9 mouse cellular contexts compared by ENCODE assay signal in the genomic region with DNA sequence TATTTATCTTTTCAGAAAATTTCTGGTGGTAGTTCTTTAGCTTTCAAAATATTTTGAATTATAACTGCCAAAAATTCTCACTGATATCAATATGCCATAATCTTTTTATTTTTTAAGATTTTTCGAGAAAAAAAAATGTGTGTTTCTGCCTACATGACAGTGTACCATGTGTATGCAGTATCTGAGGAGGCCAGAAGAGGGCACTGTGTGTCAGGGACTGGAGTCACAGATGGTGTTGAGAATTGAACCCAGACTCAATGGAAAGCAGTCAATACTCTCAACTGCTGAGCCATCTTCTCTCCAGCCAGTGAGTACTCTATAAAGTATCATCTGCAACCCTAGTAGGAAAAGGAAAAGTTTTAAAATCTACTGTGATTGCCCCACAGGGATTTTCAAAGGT. TPM values are rescaled to one million over a fixed set of nuclear protein-coding genes. Genes with fewer than 3 reads are reported as not detected.
DNase-seq lines count a peak whose midpoint lies in the region; ATAC-seq and TF ChIP-seq lines count a peak whose summit lies in the region.
"Had no signal": no experiment of that assay in that cellular context is flagged by ENCODE, and none has a peak within 500 bp of the region (broad histone marks: within the 10 kb centered on the region; RNA-seq: fewer than 3 reads in every experiment).

No protein-coding gene starts in this region.

- no peak overlapping the region for H3K4me2 ChIP-seq in liver, embryonic 13.5 days
- no peak overlapping the region for H3K4me2 ChIP-seq in stomach, postnatal 0 days (replicated peaks; ENCODE audit: low read depth)

- no peaks in the 10 kb centered on the region for H3K27me3 ChIP-seq in liver, embryonic 13.5 days
- no peaks in the 10 kb centered on the region for H3K27me3 ChIP-seq in stomach, postnatal 0 days (ENCODE audit: control insufficient read depth, insufficient read depth, low read length)

- DNase-seq in cerebellum, adult 9-10 months, result peak; percentile 13
- DNase-seq in cerebellum, adult 11 months, result no peak
- no peak for DNase-seq in lung, adult 2 months
- no peak for DNase-seq in lung, adult 18-20 months
- peak; percentile 17 for DNase-seq in c-Kit-positive CD71-negative TER-119-negative erythroid progenitor cells, embryonic 14.5 days (ENCODE audit: low read depth)
- peak; percentile 37 for DNase-seq in liver, embryonic 13.5 days
- DNase-seq in stomach, postnatal 0 days (ENCODE audit: low spot score), result peak; percentile 32
- DNase-seq in yolk sac, embryonic 10.5 days (ENCODE audit: low spot score), result no peak

- 93% methylated on average over 1 of the region's 1 CpGs for WGBS in lung, adult 2 months
- 66% methylated on average over 1 of the region's 1 CpGs for WGBS in liver, embryonic 13.5 days (ENCODE audit: insufficient replicate concordance)
- WGBS in stomach, postnatal 0 days, result 96% methylated on average over 1 of the region's 1 CpGs

- no peak for TF ChIP-seq POLR2A in lung, adult 2 months (IDR thresholded peaks at IDR 0.05; ENCODE audit: borderline replicate concordance, extremely low read depth, low read depth, low read length)

- no peak for TF ChIP-seq EP300 in stomach, postnatal 0 days (optimal IDR thresholded peaks at IDR 0.05)

- no peak for ATAC-seq in liver, embryonic 13.5 days (ENCODE audit: low read depth)
- no peak for ATAC-seq in stomach, postnatal 0 days (ENCODE audit: low FRiP score, low TSS enrichment)

- no peak overlapping the region for H3K4me3 ChIP-seq in lung, adult 2 months (replicated peaks; ENCODE audit: extremely low read depth, low read depth, low read length)
- H3K4me3 ChIP-seq in liver, embryonic 13.5 days (replicated peaks), result no peak overlapping the region
- no peak overlapping the region for H3K4me3 ChIP-seq in stomach, postnatal 0 days (ENCODE audit: low read depth, low read length)
- H3K4me3 ChIP-seq: myocyte had no signal

- H3K9me3 ChIP-seq in liver, embryonic 13.5 days (replicated peaks), result no peaks in the 10 kb centered on the region
- H3K9me3 ChIP-seq in stomach, postnatal 0 days (ENCODE audit: control insufficient read depth, low read length), result no peaks in the 10 kb centered on the region

- no peak overlapping the region for H3K9ac ChIP-seq in liver, embryonic 13.5 days
- no peak overlapping the region for H3K9ac ChIP-seq in stomach, postnatal 0 days (ENCODE audit: low read length)

- no peaks in the 10 kb centered on the region for H3K4me1 ChIP-seq in lung, adult 2 months (ENCODE audit: control insufficient read depth, insufficient read depth, low read length)
- H3K4me1 ChIP-seq in liver, embryonic 13.5 days (replicated peaks), result no peaks in the 10 kb centered on the region
- H3K4me1 ChIP-seq in stomach, postnatal 0 days (replicated peaks; ENCODE audit: control insufficient read depth, insufficient read depth), result no peaks in the 10 kb centered on the region

- H3K27ac ChIP-seq in liver, embryonic 13.5 days, result no peak overlapping the region
- no peak overlapping the region for H3K27ac ChIP-seq in stomach, postnatal 0 days (replicated peaks)

- TF ChIP-seq CTCF in lung, adult 2 months (IDR thresholded peaks at IDR 0.05; ENCODE audit: insufficient read depth, low read length), result peak; percentile 42; the same call in 1 of the 2 replicates
- peak; percentile 70 for TF ChIP-seq CTCF in stomach, postnatal 0 days (IDR thresholded peaks at IDR 0.05; ENCODE audit: low read depth)

- peaks cover 83% of the 10 kb centered on the region for H3K36me3 ChIP-seq in liver, embryonic 13.5 days
- H3K36me3 ChIP-seq in stomach, postnatal 0 days (ENCODE audit: control insufficient read depth, insufficient read depth, low read length), result peaks cover 21% of the 10 kb centered on the region

RNA-seq across cellular contexts. Expression of a gene that starts 20.8 kb away (rescaled TPM):
- polyA plus RNA-seq in lung, adult 2 months (2012; rRNA removed), result 1.6 and 1.9 TPM in 2 replicates
- polyA plus RNA-seq in liver, embryonic 13.5 days (2015; fragmentation: Nextera tagmentation; extraction: Ambion mirVana), result not detected in 2 replicates
- 0.04 TPM in 1 of 2 replicates, not detected in the other for polyA plus RNA-seq in stomach, postnatal 0 days (2015; fragmentation: Nextera tagmentation; extraction: Ambion mirVana)

RNA-seq across cellular contexts. Expression of a gene that starts 28.2 kb away (rescaled TPM):
- 0.27 and 1.2 TPM in 2 replicates for polyA plus RNA-seq in lung, adult 2 months (2012; rRNA removed)
- 0.07 and 0.32 TPM in 2 replicates for polyA plus RNA-seq in liver, embryonic 13.5 days (2015; fragmentation: Nextera tagmentation; extraction: Ambion mirVana)
- 0.21 and 0.45 TPM in 2 replicates for polyA plus RNA-seq in stomach, postnatal 0 days (2015; fragmentation: Nextera tagmentation; extraction: Ambion mirVana)

RNA-seq across cellular contexts. Expression of a gene that starts 35.9 kb away (rescaled TPM):
- 7.3 and 15.7 TPM in 2 replicates for polyA plus RNA-seq in lung, adult 2 months (2012; rRNA removed)
- polyA plus RNA-seq in liver, embryonic 13.5 days (2015; fragmentation: Nextera tagmentation; extraction: Ambion mirVana), result 0.22 and 0.48 TPM in 2 replicates
- 0.25 and 0.38 TPM in 2 replicates for polyA plus RNA-seq in stomach, postnatal 0 days (2015; fragmentation: Nextera tagmentation; extraction: Ambion mirVana)

RNA-seq across cellular contexts. Expression of a gene that starts 54.5 kb away (rescaled TPM):
- polyA plus RNA-seq in lung, adult 2 months (2012; rRNA removed), result not detected in 2 replicates
- polyA plus RNA-seq in liver, embryonic 13.5 days (2015; fragmentation: Nextera tagmentation; extraction: Ambion mirVana), result not detected in 2 replicates
- 0.11 TPM in 1 of 2 replicates, not detected in the other for polyA plus RNA-seq in stomach, postnatal 0 days (2015; fragmentation: Nextera tagmentation; extraction: Ambion mirVana)
- polyA plus RNA-seq: myocyte had no signal

Comparison
In these comparisons a context has a peak if more than half of its experiments do, and no peak if none do; other contexts are left out.
1. DNase-seq: peak in cerebellum, adult 9-10 months (single experiment), c-Kit-positive CD71-negative TER-119-negative erythroid progenitor cells, embryonic 14.5 days (single experiment), liver, embryonic 13.5 days (single experiment) and stomach, postnatal 0 days (single experiment); none in cerebellum, adult 11 months (single experiment), lung, adult 2 months (single experiment), lung, adult 18-20 months (0 of 2) and yolk sac, embryonic 10.5 days (single experiment).